Mouse (Mus musculus) liver, adult (tissue): ENCODE measurements around the gene Gm3476.
"Not testable (repeated sequence)": the region's sequence is repeated elsewhere in the genome, so short reads cannot be mapped to it uniquely, and the experiment has no call there.

Experiments
- GATA4 ChIP-seq: IDR thresholded peaks from 2 replicates; pipeline ENCODE4 v1.6.1; 2014; ENCODE audit warnings: mild to moderate bottlenecking, low read length; ENCODE audit not compliant: insufficient replicate concordance

Gene Gm3476

DNA sequence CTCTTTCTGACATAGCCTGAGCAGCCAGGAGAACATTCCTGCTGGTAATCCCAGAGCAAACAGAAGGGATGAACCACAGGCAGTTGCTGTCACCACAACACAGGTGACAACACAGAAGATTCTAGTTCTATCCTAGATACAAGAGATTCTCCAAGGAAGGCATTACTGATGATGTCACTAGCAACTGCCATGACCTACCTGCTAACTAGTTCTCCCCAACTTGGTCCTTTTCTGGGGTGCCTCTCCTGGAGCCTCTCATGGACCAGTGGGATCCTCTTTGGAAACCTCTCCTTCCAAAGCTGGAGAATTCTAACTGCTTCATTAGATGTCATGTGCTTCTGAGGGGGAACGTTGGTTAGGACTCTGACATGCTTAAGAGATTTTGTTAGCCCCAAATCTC, at the start of gene Gm3476:
Gene Gm3476, minus strand, starts transcription at position 101 of the 400 bp plus-strand sequence.
- TF ChIP-seq GATA4, result not testable (repeated sequence)

- TF ChIP-seq GATA4, result not testable (repeated sequence)
Measured at GRCm38 (mm10) chr14:6108272-6108925, 17.2 kb downstream of the Gm3476 start, which contains the start of gene Gm3468. Gene Gm3468, minus strand, starts transcription at chr14:6108665.

- TF ChIP-seq GATA4, result not testable (repeated sequence)
Measured at GRCm38 (mm10) chr14:6093842-6094241, 31.8 kb downstream of the Gm3476 start, which contains the start of gene Gm8206. Gene Gm8206, minus strand, starts transcription at chr14:6093942.

GRCm38 (mm10) chr14:6058167-6058566, 67.4 kb downstream of the Gm3476 start, which contains the start of gene Gm6337:
Gene Gm6337, minus strand, starts transcription at chr14:6058267.
- not testable (repeated sequence) for TF ChIP-seq GATA4
